Mouse (Mus musculus) lung, adult 2 months (tissue): Measurements from ENCODE around the gene 2310046K23Rik. TPM values are rescaled to one million over a fixed set of nuclear protein-coding genes. Genes with fewer than 3 reads are reported as not detected.

Experiments used
- DNase-seq: peaks from one replicate; pipeline ENCODE4 v3.0.0; 2022
- H3K4me1 ChIP-seq: fragments of 200-500 bp; 2 replicates; pipeline ENCODE4 v1.6.1; 2011; ENCODE audit warnings: low read length; ENCODE audit not compliant: control insufficient read depth, insufficient read depth
- H3K4me3 ChIP-seq: fragments of 200-500 bp; replicated peaks from 2 replicates; pipeline ENCODE3; 2011; ENCODE audit warnings: low read depth, mild to moderate bottlenecking, control low read depth, low read length; ENCODE audit errors: extremely low read depth
- CTCF ChIP-seq: fragments of 200-500 bp; IDR thresholded peaks from 2 replicates; pipeline ENCODE4 v1.5.1; 2011; ENCODE audit warnings: mild to moderate bottlenecking, low read length, control low read depth; ENCODE audit not compliant: insufficient read depth
- POLR2A ChIP-seq: fragments of 200-500 bp; IDR thresholded peaks from 2 replicates; pipeline ENCODE4 v1.6.1; 2011; ENCODE audit warnings: low read depth, mild to moderate bottlenecking, control low read depth, low read length, borderline replicate concordance; ENCODE audit errors: extremely low read depth
- WGBS: fragments of 180-500 bp; shearing (Covaris S2); methylation state at CpG from one replicate; pipeline ENCODE4 v1.1.7; 2018; 5-methylcytosine and 5-hydroxymethylcytosine counted together
- polyA plus RNA-seq: library from polyadenylated mRNA; depleted of rRNA; stranded (reverse); fragments of >200 nt; gene quantifications from 2 replicates; pipeline ENCODE4 v1.2.3, GENCODE M21; 2012; rRNA removed

The 2310046K23Rik gene
- 2.3 TPM in 1 of 2 replicates, not detected in the other for polyA plus RNA-seq

DNA sequence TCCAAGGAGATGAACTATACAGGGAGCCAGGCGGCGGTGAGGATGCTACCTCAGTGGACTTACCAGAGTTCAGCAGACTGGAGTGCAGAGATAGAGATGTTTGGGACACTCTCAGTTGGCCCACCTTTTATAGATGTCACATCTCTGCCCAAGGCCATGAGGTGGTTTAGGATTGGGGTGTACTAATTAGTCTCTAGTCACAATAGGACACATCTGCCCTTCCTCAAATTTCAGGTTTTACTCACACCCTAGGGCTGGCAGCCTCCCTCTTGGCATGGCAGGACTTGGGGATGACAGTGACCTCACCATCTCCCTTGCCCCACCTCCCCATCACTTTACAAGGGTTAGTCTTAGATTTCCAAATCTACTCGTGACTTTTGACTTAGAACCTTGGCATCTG is at the start of gene 2310046K23Rik:
2310046K23Rik (minus strand) TSS at position 101 of the 400 bp plus-strand sequence.
- no peaks in the 10 kb centered on the region for H3K4me1 ChIP-seq
- 85% methylated on average over 3 of the region's 3 CpGs for WGBS
- TF ChIP-seq CTCF (no peak), POLR2A (no peak)
- no peak for DNase-seq
- no peak within 1 kb of the TSS for H3K4me3 ChIP-seq

DNA sequence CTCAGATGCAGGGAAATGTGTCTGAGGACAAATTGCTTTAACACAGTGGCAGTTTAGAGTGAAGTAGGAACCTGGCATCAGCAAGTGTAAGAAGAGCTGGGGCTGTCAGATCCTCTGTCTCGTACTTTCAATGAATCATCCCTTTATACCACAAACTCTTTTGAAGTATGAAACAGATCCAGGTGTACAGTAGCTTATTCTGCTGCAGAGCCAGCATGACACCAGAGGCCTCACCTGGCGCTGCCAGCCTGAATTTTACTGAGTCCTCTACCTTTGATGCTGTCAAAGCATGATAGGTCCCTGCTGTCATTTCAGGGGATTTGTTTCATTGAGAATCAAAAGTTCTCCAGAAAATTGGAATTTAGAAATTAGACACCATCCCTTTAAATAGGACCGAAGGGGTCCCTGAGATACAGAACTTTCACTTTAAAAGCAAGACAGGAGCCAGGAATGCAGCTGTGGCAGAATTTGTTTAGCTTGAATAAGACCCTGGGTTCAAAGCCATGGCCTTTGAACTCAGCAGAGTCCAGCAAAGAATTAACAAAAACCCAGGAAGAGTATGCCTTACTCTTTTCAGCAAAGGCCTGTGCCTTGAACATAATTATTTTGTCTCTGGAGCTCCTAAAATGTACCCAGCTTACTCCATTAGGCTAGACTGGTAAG is 49.0 kb upstream of the 2310046K23Rik start:
- no peak for TF ChIP-seq CTCF
- TF ChIP-seq POLR2A = no peak
- DNase-seq = no peak
- Histone ChIP-seq H3K4me1 (no peaks in the 10 kb centered on the region), H3K4me3 (no peak overlapping the region)
- whole genome bisulfite sequencing = 61% methylated on average over 3 of the region's 3 CpGs

DNA sequence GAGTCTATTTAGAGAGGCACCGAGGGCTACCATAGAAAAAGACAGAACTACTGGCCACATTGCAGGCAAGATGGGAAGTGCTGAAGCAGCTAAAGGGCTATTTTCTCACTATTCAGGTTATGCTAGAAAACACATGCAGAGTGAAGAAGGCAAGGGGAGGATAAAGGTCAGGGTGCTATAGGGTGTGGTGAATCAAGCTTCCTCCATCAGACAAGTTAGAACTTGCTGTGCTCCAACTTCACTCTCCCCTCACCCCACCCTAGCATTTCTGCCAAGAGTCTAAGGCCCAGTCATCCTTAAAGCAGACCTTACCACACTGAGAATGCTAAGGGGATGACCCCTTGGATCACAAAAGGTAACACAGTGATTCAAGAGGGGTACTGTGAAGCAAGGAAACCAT is 45.2 kb upstream of the 2310046K23Rik start:
- TF ChIP-seq CTCF = no peak
- TF ChIP-seq POLR2A = no peak
- DNase-seq = no peak
- Histone ChIP-seq H3K4me3 (no peak overlapping the region), H3K4me1 (no peaks in the 10 kb centered on the region)
- 61% methylated on average over 1 of the region's 1 CpGs for WGBS

DNA sequence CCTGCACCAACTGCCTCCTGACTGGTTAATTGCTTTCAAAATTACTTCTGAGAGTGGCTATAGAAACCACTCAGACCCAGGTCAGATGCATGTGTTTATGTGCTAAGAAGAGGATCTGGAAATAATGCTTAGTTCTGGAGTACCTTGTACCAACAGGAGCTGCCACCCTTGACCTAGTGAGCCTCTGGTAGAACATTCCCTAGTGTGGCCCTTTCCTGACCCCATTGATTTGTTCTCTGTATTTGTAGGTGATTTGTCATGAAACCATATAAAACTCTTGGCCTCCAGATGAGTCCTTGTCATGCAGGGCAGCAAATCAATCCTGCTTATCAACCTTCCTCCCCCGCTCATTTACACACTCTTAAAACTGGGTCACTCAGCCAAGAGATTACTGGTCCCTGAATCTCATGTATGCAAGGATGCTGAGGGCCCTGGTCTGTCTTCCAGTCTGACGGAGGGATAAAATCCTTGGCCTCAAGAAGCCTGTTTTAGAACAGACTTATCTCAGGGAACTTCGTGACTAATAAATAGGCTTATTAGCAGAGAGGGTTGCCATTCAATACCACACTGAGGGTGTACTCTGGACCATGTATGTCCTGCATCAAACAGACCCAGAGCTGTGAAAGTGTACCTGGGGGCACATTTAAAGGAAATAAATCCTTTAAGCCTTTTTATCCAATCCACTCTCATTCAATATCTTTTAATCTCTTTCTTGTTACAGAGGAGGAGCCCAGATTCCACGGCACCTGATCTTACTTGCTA is 44.5 kb upstream of the 2310046K23Rik start:
- no peaks in the 10 kb centered on the region for H3K4me1 ChIP-seq
- H3K4me3 ChIP-seq = no peak overlapping the region
- no peak for TF ChIP-seq POLR2A
- TF ChIP-seq CTCF = no peak
- WGBS = 59% methylated on average over 4 of the region's 4 CpGs
- no peak for DNase-seq

DNA sequence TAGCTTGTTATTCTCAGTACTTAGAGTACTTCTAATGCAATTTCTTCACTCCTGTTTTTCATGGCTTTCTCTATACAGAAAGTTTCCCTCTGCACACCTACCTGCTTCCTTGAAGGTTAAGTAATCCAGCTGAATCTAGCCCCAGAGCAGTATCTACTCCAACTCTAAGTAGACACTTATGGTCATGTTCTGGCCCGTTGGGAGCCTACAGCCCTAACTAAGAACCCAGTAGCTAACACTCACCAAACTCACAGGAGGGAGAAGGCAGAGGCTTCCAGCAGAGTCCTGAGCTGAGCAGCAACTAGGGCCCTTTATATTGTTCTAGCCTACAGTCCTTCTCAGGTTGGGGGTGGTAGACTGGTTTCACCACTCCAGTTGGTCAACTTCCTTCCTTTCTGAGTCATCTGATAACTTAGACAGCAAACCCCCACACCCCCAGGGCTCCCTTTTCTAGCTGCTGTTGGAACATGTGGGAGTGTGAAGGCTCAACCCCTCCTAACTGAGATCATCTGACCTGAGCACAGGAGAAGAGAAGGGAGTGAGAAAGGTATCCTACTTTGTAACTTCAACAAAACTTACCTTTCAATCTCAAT is 39.2 kb upstream of the 2310046K23Rik start, which contains the start of gene Ivl:
Ivl (minus strand) TSS at position 287 of the 593 bp plus-strand sequence.
- no peak within 1 kb of the TSS for H3K4me3 ChIP-seq
- no peaks in the 10 kb centered on the region for H3K4me1 ChIP-seq
- no peak for DNase-seq
- WGBS = 54% methylated on average over 1 of the region's 1 CpGs
- TF ChIP-seq CTCF (no peak), POLR2A (no peak)

DNA sequence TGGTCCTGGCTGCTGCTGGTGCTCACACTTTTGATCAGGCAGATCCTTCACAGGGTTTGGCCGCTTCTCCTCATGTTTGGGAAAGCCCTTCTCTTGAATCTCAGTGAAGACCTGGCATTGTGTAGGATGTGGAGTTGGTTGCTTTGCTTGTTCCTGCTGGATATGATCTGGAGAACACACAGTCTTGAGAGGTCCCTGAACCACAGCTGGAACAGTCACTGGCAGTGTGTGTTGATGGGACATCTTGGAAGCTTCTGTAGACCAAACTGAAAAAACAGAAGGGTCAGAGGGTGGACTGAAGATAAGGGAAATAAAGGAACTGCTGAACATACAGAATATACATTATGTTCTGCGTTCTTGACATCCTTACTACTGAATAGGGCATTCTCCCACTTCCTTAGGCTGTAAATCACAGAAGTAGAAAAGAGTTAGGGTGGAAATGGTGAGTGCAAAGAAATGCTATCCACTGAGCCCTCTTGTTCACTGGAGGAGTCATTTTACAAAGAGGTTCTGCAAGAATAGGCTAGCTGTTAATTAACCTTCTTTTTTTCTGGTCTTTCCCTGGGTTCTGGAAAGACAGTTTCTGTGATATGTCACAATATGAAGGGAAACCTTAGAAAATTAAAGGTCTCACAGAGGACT is 38.3 kb upstream of the 2310046K23Rik start:
- Histone ChIP-seq H3K4me1 (no peaks in the 10 kb centered on the region), H3K4me3 (no peak overlapping the region)
- no peak for TF ChIP-seq CTCF
- TF ChIP-seq POLR2A = no peak
- WGBS = 45% methylated on average over 2 of the region's 2 CpGs
- DNase-seq = no peak

DNA sequence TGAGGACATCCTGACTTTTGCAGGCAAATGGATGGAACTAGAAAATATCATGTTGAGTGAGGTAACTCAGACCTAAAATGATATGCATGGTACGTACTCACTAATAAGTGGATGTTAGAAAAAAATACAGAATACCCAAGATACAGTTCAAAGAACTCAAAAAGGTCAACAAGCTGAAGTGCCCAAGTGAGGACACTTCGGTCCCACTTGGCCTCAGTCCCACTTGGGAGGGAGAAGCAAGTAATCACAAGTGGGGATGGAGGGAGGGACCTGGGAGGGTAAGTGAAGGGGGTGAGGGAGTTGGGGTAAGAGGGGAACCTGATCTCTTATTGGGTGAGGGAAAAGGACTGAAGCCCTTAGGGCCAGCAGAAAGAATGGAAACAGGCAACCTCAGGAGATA is 34.4 kb upstream of the 2310046K23Rik start:
- TF ChIP-seq POLR2A = no peak
- TF ChIP-seq CTCF = no peak

DNA sequence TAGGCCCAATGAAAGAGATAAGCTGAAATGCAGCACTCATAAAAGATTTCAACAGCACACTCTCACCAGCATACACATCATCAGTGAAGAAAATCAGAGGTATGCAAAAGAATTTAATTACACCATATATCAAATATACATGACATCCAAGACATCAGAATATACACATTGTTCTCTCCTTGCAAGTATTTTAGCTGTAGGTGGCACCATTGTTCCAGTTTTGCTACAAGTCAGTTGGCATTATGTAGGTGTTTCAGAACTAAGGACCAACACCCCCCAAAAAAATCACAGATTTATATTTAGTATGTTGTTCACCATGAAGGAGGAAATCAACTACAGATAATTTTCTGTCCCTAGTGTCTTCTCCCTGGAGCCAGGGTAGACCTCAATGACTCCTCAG is 31.1 kb upstream of the 2310046K23Rik start:
- DNase-seq = no peak
- TF ChIP-seq POLR2A = no peak
- TF ChIP-seq CTCF = no peak; the same call in 1 of the 2 replicates
- Histone ChIP-seq H3K4me1 (no peaks in the 10 kb centered on the region), H3K4me3 (no peak overlapping the region)

More for the DNA sequence above, 34.4 kb upstream of the 2310046K23Rik start:
- Histone ChIP-seq H3K4me3 (no peak overlapping the region), H3K4me1 (no peaks in the 10 kb centered on the region)
- DNase-seq = peak; percentile 33
- WGBS = 74% methylated on average over 2 of the region's 2 CpGs

DNA sequence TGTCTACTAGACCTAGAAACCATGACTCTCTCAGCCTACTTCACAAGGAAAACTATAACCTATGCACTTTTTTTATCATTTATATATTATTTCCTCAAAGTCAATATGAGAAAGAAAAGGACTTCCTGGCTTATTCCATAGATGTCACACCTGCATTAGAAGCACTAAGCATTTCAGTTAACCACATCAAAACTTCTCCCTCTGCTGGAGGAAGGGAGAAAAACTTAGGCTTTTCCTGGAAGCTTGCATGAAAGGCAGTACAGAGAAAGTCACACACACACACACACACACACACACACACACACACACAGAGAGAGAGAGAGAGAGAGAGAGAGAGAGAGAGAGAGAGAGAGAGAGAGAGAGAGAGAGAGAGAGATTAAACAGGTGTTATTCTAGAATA is 22.0 kb downstream of the 2310046K23Rik start:
- TF ChIP-seq CTCF (no peak), POLR2A (no peak)
- H3K4me1 ChIP-seq = no peaks in the 10 kb centered on the region
- no peak overlapping the region for H3K4me3 ChIP-seq
- no peak for DNase-seq
